ENCODE assay signal across 8 mouse cellular contexts in genomic region chr3:73046248-73046647, GRCm38 (mm10). TPM values are rescaled to one million over a fixed set of nuclear protein-coding genes. Genes with fewer than 3 reads are reported as not detected.
DNase-seq lines count a peak whose midpoint lies in the region; ATAC-seq and TF ChIP-seq lines count a peak whose summit lies in the region.

No protein-coding gene starts in this region.

- no peak overlapping the region for H3K9ac ChIP-seq in liver, adult 2 months (ENCODE audit: low read depth, low read length)
- no peak overlapping the region for H3K9ac ChIP-seq in liver, embryonic 12.5 days
- H3K9ac ChIP-seq in midbrain, embryonic 15.5 days, result no peak overlapping the region

- H3K27me3 ChIP-seq in liver, adult 2 months (ENCODE audit: control insufficient read depth, insufficient read depth, low read length), result no peaks in the 10 kb centered on the region
- no peaks in the 10 kb centered on the region for H3K27me3 ChIP-seq in liver, embryonic 12.5 days (replicated peaks)
- no peaks in the 10 kb centered on the region for H3K27me3 ChIP-seq in midbrain, embryonic 15.5 days (replicated peaks)

- peak; percentile 44; the same call in 1 of the 2 replicates for TF ChIP-seq CTCF in liver, adult 2 months (IDR thresholded peaks at IDR 0.05; ENCODE audit: low read depth, low read length)

- no peak for ATAC-seq in liver, embryonic 12.5 days
- peak; percentile 78 for ATAC-seq in granulocyte monocyte progenitor cell, adult 5-6 weeks (replicated peaks; ENCODE audit: poor library complexity, severe bottlenecking)
- peak; percentile 81; the same call in 1 of the 2 replicates for ATAC-seq in midbrain, embryonic 15.5 days (replicated peaks)

- H3K9me3 ChIP-seq in liver, embryonic 12.5 days (replicated peaks), result no peaks in the 10 kb centered on the region
- H3K9me3 ChIP-seq in midbrain, embryonic 15.5 days, result no peaks in the 10 kb centered on the region

- peak; percentile 39 for DNase-seq in liver, adult 2 months (ENCODE audit: extremely low read depth, low read depth, low spot score)
- peak; percentile 61 for DNase-seq in Muller cell, postnatal 12 days (ENCODE audit: inconsistent ontology term)
- DNase-seq in cerebellum, postnatal 10 days, result peak; percentile 80 to 86
- DNase-seq in large intestine, adult 2 months (ENCODE audit: low read depth, low spot score), result peak; percentile 27
- DNase-seq in thymus, postnatal 14 days, result no peak

- no peak for TF ChIP-seq POLR2A in liver, adult 2 months (IDR thresholded peaks at IDR 0.05; ENCODE audit: extremely low read depth, insufficient read depth, low read length)

- no peaks in the 10 kb centered on the region for H3K79me2 ChIP-seq in liver, adult 2 months (ENCODE audit: control insufficient read depth, insufficient read depth, low read length)

- 0% methylated on average over 3 of the region's 3 CpGs for WGBS in liver, adult 2 months
- 0% methylated on average over 3 of the region's 3 CpGs for WGBS in liver, embryonic 12.5 days (ENCODE audit: insufficient replicate concordance)
- under 1% methylated on average over 3 of the region's 3 CpGs for WGBS in large intestine, adult 2 months
- WGBS in midbrain, embryonic 15.5 days, result 0% methylated on average over 3 of the region's 3 CpGs

- H3K4me3 ChIP-seq in liver, adult 2 months (ENCODE audit: insufficient read depth, low read depth, low read length), result no peak overlapping the region
- no peak overlapping the region for H3K4me3 ChIP-seq in liver, embryonic 12.5 days
- H3K4me3 ChIP-seq in midbrain, embryonic 15.5 days, result no peak overlapping the region

- no peak overlapping the region for H3K27ac ChIP-seq in liver, adult 2 months (replicated peaks; ENCODE audit: insufficient read depth, low read depth, low read length)
- no peak overlapping the region for H3K27ac ChIP-seq in liver, embryonic 12.5 days
- no peak overlapping the region for H3K27ac ChIP-seq in midbrain, embryonic 15.5 days

- H3K4me1 ChIP-seq in liver, adult 2 months (ENCODE audit: control insufficient read depth, insufficient read depth, low read length), result no peaks in the 10 kb centered on the region
- no peaks in the 10 kb centered on the region for H3K4me1 ChIP-seq in liver, embryonic 12.5 days
- H3K4me1 ChIP-seq in midbrain, embryonic 15.5 days, result no peaks in the 10 kb centered on the region

- H3K4me2 ChIP-seq in liver, embryonic 12.5 days, result no peak overlapping the region
- no peak overlapping the region for H3K4me2 ChIP-seq in midbrain, embryonic 15.5 days

- H3K36me3 ChIP-seq in liver, adult 2 months (ENCODE audit: control insufficient read depth, insufficient read depth, low read length), result no peaks in the 10 kb centered on the region
- H3K36me3 ChIP-seq in liver, embryonic 12.5 days, result no peaks in the 10 kb centered on the region
- peaks cover 15% of the 10 kb centered on the region; the same call in 1 of the 2 replicates for H3K36me3 ChIP-seq in midbrain, embryonic 15.5 days (replicated peaks)

RNA-seq across cellular contexts. Expression of gene Slitrk3, which starts 11.4 kb away (rescaled TPM):
- total RNA-seq in liver, adult 2 months (2014; rRNA removed), result not detected in 2 replicates
- not detected in 2 replicates for polyA plus RNA-seq in liver, adult 2 months (2012; rRNA removed)
- polyA plus RNA-seq in liver, embryonic 12.5 days (2016; fragmentation: Nextera tagmentation; extraction: Ambion mirVana), result 0.05 TPM in 1 of 2 replicates, not detected in the other
- not detected in 2 replicates for total RNA-seq in granulocyte monocyte progenitor cell, adult 5-6 weeks (2014; fragmentation: Nextera tagmentation)
- total RNA-seq in granulocyte monocyte progenitor cell, adult 5-6 weeks (2017), result not detected in 2 replicates
- polyA plus RNA-seq in large intestine, adult 2 months (2012; rRNA removed), result 0.30 and 0.38 TPM in 2 replicates
- polyA plus RNA-seq in midbrain, embryonic 15.5 days (2015; fragmentation: Nextera tagmentation; extraction: Ambion mirVana), result 21.6 and 22.4 TPM in 2 replicates

Comparison
In these comparisons a context has a peak if more than half of its experiments do, and no peak if none do; other contexts are left out.
1. RNA of gene Slitrk3, which starts 11.4 kb away (polyA plus RNA-seq): 21.6 to 22.4 TPM in midbrain, embryonic 15.5 days; 0.30 to 0.38 TPM in large intestine, adult 2 months, not detected in liver, adult 2 months and 0.05 TPM in liver, embryonic 12.5 days; every median in the first group is over 10 times any median in the second.